Mouse (Mus musculus): ENCODE data around the gene Tmem252. TPM values are rescaled to one million over a fixed set of nuclear protein-coding genes. Genes with fewer than 3 reads are reported as not detected.

Gene Tmem252
- polyA plus RNA-seq, 1 experiment: under 0.01 TPM

- no peak for TF ChIP-seq USF1 (IDR thresholded peaks at IDR 0.05; ENCODE audit: low read depth)
- no peak for TF ChIP-seq MAX (IDR thresholded peaks at IDR 0.05)
- TF ChIP-seq FOSL1 (IDR thresholded peaks at IDR 0.05; ENCODE audit: insufficient read depth, low read length, poor library complexity, severe bottlenecking): no peak
- no peak for TF ChIP-seq CTCF (IDR thresholded peaks at IDR 0.05; ENCODE audit: control insufficient read depth, insufficient read depth, insufficient read length)
- TF ChIP-seq MYOD1 (IDR thresholded peaks at IDR 0.05; ENCODE audit: control insufficient read depth, insufficient read length, low read depth): no peak
- no peak for TF ChIP-seq MYOG (IDR thresholded peaks at IDR 0.05; ENCODE audit: control insufficient read depth, extremely low read depth, insufficient read length)
- TF ChIP-seq CEBPB (IDR thresholded peaks at IDR 0.05; ENCODE audit: low read depth): no peak
These were observed 42.7 kb downstream of the Tmem252 start for GRCm38 (mm10) chr19:24716303-24717097.

GRCm38 (mm10) chr19:24718021-24718420 is 44.2 kb downstream of the Tmem252 start:
- Histone ChIP-seq H3ac (ENCODE audit: control insufficient read depth, insufficient read length, low read depth) (no peak overlapping the region), H3K27me3 (ENCODE audit: control insufficient read depth, insufficient read depth, insufficient read length) (no peaks in the 10 kb centered on the region), H3K4me3 (ENCODE audit: insufficient read depth, poor library complexity, severe bottlenecking) (no peak overlapping the region), H3K79me2 (ENCODE audit: control insufficient read depth, insufficient read depth) (no peaks in the 10 kb centered on the region), H3K36me3 (ENCODE audit: control insufficient read depth, insufficient read depth) (no peaks in the 10 kb centered on the region), H3K79me3 (ENCODE audit: low read depth) (no peaks in the 10 kb centered on the region)
- TF ChIP-seq CTCF (IDR thresholded peaks at IDR 0.05; ENCODE audit: control insufficient read depth, insufficient read depth, insufficient read length): no peak
- no peak for TF ChIP-seq MAX (IDR thresholded peaks at IDR 0.05)
- no peak for TF ChIP-seq CEBPB (IDR thresholded peaks at IDR 0.05; ENCODE audit: low read depth)
- TF ChIP-seq MYOG (IDR thresholded peaks at IDR 0.05; ENCODE audit: control insufficient read depth, extremely low read depth, insufficient read length): no peak
- TF ChIP-seq FOSL1 (IDR thresholded peaks at IDR 0.05; ENCODE audit: insufficient read depth, low read length, poor library complexity, severe bottlenecking): no peak
- TF ChIP-seq MYOD1 (IDR thresholded peaks at IDR 0.05; ENCODE audit: control insufficient read depth, insufficient read length, low read depth): no peak
- no peak for TF ChIP-seq USF1 (IDR thresholded peaks at IDR 0.05; ENCODE audit: low read depth)

More at GRCm38 (mm10) chr19:24716303-24717097, 42.7 kb downstream of the Tmem252 start:
- H3ac ChIP-seq (ENCODE audit: control insufficient read depth, insufficient read length, low read depth): no peak overlapping the region
- H3K79me2 ChIP-seq (ENCODE audit: control insufficient read depth, insufficient read depth): no peaks in the 10 kb centered on the region
- no peaks in the 10 kb centered on the region for H3K36me3 ChIP-seq (ENCODE audit: control insufficient read depth, insufficient read depth)
- no peak overlapping the region for H3K4me3 ChIP-seq (ENCODE audit: insufficient read depth, poor library complexity, severe bottlenecking)
- no peaks in the 10 kb centered on the region for H3K27me3 ChIP-seq (ENCODE audit: control insufficient read depth, insufficient read depth, insufficient read length)
- H3K79me3 ChIP-seq (ENCODE audit: low read depth): no peaks in the 10 kb centered on the region

DNA sequence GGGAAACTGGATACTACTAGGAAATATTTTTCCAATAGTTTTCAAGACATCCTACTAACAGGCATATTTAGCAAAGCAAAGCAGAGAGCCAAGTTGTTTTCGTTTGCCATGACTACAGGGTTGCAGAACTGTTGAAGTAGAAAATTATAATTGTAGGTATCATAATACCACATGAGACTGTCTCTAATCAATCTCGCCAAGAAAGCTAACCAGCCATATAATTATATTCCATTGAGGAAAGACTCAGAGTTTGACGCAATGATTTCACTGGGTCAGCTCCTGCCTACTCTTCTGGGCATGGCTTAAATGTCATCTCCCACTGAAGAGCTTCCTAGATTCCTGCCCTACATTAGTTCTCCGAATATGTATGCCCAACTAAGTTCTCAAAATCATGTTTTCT is 45.7 kb downstream of the Tmem252 start:
- no peaks in the 10 kb centered on the region for H3K79me3 ChIP-seq (ENCODE audit: low read depth)
- TF ChIP-seq CEBPB (IDR thresholded peaks at IDR 0.05; ENCODE audit: low read depth) (no peak), MYOG (IDR thresholded peaks at IDR 0.05; ENCODE audit: control insufficient read depth, extremely low read depth, insufficient read length) (no peak), MAX (IDR thresholded peaks at IDR 0.05) (no peak), MYOD1 (IDR thresholded peaks at IDR 0.05; ENCODE audit: control insufficient read depth, insufficient read length, low read depth) (no peak), CTCF (IDR thresholded peaks at IDR 0.05; ENCODE audit: control insufficient read depth, insufficient read depth, insufficient read length) (no peak), USF1 (IDR thresholded peaks at IDR 0.05; ENCODE audit: low read depth) (no peak), FOSL1 (IDR thresholded peaks at IDR 0.05; ENCODE audit: insufficient read depth, low read length, poor library complexity, severe bottlenecking) (no peak)
- no peaks in the 10 kb centered on the region for H3K36me3 ChIP-seq (ENCODE audit: control insufficient read depth, insufficient read depth)
- H3K79me2 ChIP-seq (ENCODE audit: control insufficient read depth, insufficient read depth): no peaks in the 10 kb centered on the region
- H3K4me3 ChIP-seq (ENCODE audit: insufficient read depth, poor library complexity, severe bottlenecking): no peak overlapping the region
- no peak overlapping the region for H3ac ChIP-seq (ENCODE audit: control insufficient read depth, insufficient read length, low read depth)
- no peaks in the 10 kb centered on the region for H3K27me3 ChIP-seq (ENCODE audit: control insufficient read depth, insufficient read depth, insufficient read length)

DNA sequence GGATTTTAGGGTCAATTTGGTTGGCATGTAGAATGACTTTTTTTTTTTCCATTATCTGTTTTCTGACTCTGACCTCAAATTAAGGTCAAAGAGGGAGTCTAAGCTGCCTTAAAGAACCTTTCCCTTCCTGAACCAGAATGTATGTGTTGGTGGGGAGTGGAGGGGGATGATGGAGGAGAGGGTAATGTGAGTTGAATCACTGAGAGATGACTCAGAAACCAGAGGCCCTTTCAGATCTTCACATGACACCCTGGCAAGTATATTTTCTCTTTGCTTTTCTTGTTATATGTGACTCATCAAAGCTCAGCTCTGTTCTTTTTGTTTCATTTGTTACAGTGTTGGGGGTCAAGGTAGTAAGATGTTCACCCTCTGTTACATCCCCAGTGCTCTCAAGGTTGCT is 46.6 kb downstream of the Tmem252 start:
- Histone ChIP-seq H3ac (ENCODE audit: control insufficient read depth, insufficient read length, low read depth) (no peak overlapping the region), H3K79me2 (ENCODE audit: control insufficient read depth, insufficient read depth) (no peaks in the 10 kb centered on the region), H3K4me3 (ENCODE audit: insufficient read depth, poor library complexity, severe bottlenecking) (no peak overlapping the region), H3K79me3 (ENCODE audit: low read depth) (no peaks in the 10 kb centered on the region), H3K36me3 (ENCODE audit: control insufficient read depth, insufficient read depth) (no peaks in the 10 kb centered on the region), H3K27me3 (ENCODE audit: control insufficient read depth, insufficient read depth, insufficient read length) (no peaks in the 10 kb centered on the region)
- TF ChIP-seq CEBPB (IDR thresholded peaks at IDR 0.05; ENCODE audit: low read depth): no peak
- TF ChIP-seq FOSL1 (IDR thresholded peaks at IDR 0.05; ENCODE audit: insufficient read depth, low read length, poor library complexity, severe bottlenecking): peak; percentile 76
- peak; percentile 79 for TF ChIP-seq USF1 (IDR thresholded peaks at IDR 0.05; ENCODE audit: low read depth)

DNA sequence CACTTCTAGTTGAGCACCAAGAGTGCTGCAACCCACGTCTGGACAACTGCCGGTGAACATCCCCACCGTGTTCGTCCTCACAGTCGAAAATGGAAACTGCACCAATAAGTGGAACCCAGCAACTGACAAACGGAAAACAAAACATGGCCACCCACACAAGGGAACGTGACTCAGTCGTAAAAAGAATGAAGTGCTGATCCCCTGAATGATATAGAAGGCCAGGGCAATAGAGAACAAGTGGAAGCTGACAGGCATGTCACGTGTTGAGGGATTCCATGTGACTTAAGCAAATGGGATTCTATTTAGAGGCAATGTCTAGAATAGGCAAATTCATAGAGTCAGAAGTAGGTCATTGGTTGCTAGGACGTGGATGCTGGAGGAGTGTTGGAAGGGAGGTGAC is 50.6 kb downstream of the Tmem252 start:
- H3K27me3 ChIP-seq (ENCODE audit: control insufficient read depth, insufficient read depth, insufficient read length): no peaks in the 10 kb centered on the region
- H3K4me3 ChIP-seq (ENCODE audit: insufficient read depth, poor library complexity, severe bottlenecking): no peak overlapping the region
- H3K79me2 ChIP-seq (ENCODE audit: control insufficient read depth, insufficient read depth): no peaks in the 10 kb centered on the region
- no peaks in the 10 kb centered on the region for H3K36me3 ChIP-seq (ENCODE audit: control insufficient read depth, insufficient read depth)
- H3K79me3 ChIP-seq (ENCODE audit: low read depth): no peaks in the 10 kb centered on the region
- H3ac ChIP-seq (ENCODE audit: control insufficient read depth, insufficient read length, low read depth): no peak overlapping the region
- no peak for TF ChIP-seq CTCF (IDR thresholded peaks at IDR 0.05; ENCODE audit: control insufficient read depth, insufficient read depth, insufficient read length)
- TF ChIP-seq MAX (IDR thresholded peaks at IDR 0.05): no peak
- TF ChIP-seq FOSL1 (IDR thresholded peaks at IDR 0.05; ENCODE audit: insufficient read depth, low read length, poor library complexity, severe bottlenecking): no peak
- TF ChIP-seq MYOG (IDR thresholded peaks at IDR 0.05; ENCODE audit: control insufficient read depth, extremely low read depth, insufficient read length): no peak
- no peak for TF ChIP-seq CEBPB (IDR thresholded peaks at IDR 0.05; ENCODE audit: low read depth)

DNA sequence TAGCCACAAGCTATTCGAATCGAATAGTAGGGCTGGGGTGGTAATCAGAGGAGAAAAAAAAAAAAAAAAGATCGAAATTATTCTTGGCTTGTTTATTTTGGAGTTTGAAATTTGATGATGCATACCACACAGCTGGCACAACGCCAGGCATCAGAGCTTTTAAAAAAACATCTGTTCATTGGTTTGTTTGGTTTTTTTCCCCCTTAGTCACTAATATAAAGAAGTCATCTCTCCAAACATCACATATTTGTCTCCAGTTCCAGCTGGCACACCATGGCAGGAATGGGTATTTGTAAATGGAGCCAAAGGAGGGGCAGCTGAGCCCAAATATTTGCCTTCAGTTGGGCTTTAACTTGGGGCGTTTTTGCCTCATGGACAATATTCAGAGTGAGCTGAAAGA is 56.9 kb downstream of the Tmem252 start:
- Histone ChIP-seq H3ac (ENCODE audit: control insufficient read depth, insufficient read length, low read depth) (no peak overlapping the region), H3K79me3 (ENCODE audit: low read depth) (no peaks in the 10 kb centered on the region), H3K36me3 (ENCODE audit: control insufficient read depth, insufficient read depth) (no peaks in the 10 kb centered on the region), H3K79me2 (ENCODE audit: control insufficient read depth, insufficient read depth) (no peaks in the 10 kb centered on the region), H3K4me3 (ENCODE audit: insufficient read depth, poor library complexity, severe bottlenecking) (no peak overlapping the region), H3K27me3 (ENCODE audit: control insufficient read depth, insufficient read depth, insufficient read length) (no peaks in the 10 kb centered on the region)
- TF ChIP-seq CTCF (IDR thresholded peaks at IDR 0.05; ENCODE audit: control insufficient read depth, insufficient read depth, insufficient read length): no peak
- TF ChIP-seq MYOD1 (IDR thresholded peaks at IDR 0.05; ENCODE audit: control insufficient read depth, insufficient read length, low read depth): peak; percentile 42
- TF ChIP-seq USF1 (IDR thresholded peaks at IDR 0.05; ENCODE audit: low read depth): no peak
- no peak for TF ChIP-seq FOSL1 (IDR thresholded peaks at IDR 0.05; ENCODE audit: insufficient read depth, low read length, poor library complexity, severe bottlenecking)
- TF ChIP-seq CEBPB (IDR thresholded peaks at IDR 0.05; ENCODE audit: low read depth): no peak
- no peak for TF ChIP-seq MAX (IDR thresholded peaks at IDR 0.05)
- no peak for TF ChIP-seq MYOG (IDR thresholded peaks at IDR 0.05; ENCODE audit: control insufficient read depth, extremely low read depth, insufficient read length)

Measured in C2C12 (cell line).